Mouse (Mus musculus) liver, embryonic 16.5 days (tissue): ENCODE measurements around the gene Gm20431. TPM values are rescaled to one million over a fixed set of nuclear protein-coding genes. Genes with fewer than 3 reads are reported as not detected.

Experiments used
- ATAC-seq: fragments of 200-750 bp; cut with Nextera tagmentation; 2 replicates; pipeline ENCODE4 v1.8.0; 2017; ENCODE audit warnings: low read depth, mild to moderate bottlenecking, moderate number of reproducible peaks, moderate library complexity
- H3K27ac ChIP-seq: fragments of 300-500 bp; sonication (generic); 2 replicates; pipeline ENCODE4 v1.5.1; 2014; ENCODE audit warnings: mild to moderate bottlenecking, low read length
- H3K27me3 ChIP-seq: fragments of 300-500 bp; sonication (generic); 2 replicates; pipeline ENCODE4 v1.6.1; 2014; ENCODE audit warnings: low read depth, low read length, mixed read lengths; ENCODE audit not compliant: control insufficient read depth, insufficient read depth
- H3K36me3 ChIP-seq: fragments of 300-500 bp; sonication (generic); 2 replicates; pipeline ENCODE4 v1.6.1; 2014; ENCODE audit warnings: mild to moderate bottlenecking; ENCODE audit not compliant: control insufficient read depth, insufficient read depth
- H3K4me1 ChIP-seq: fragments of 300-500 bp; sonication (generic); 2 replicates; pipeline ENCODE4 v1.6.1; 2014; ENCODE audit warnings: low read depth, low read length, mixed read lengths; ENCODE audit not compliant: control insufficient read depth
- H3K4me2 ChIP-seq: fragments of 300-500 bp; sonication (generic); 2 replicates; pipeline ENCODE4 v1.6.1; 2014; ENCODE audit warnings: low read depth, low read length, mixed read lengths
- H3K4me3 ChIP-seq: fragments of 300-500 bp; sonication (generic); 2 replicates; pipeline ENCODE4 v1.5.1; 2014; ENCODE audit warnings: low read depth, mild to moderate bottlenecking, low read length
- H3K9ac ChIP-seq: fragments of 300-500 bp; sonication (generic); 2 replicates; pipeline ENCODE4 v1.6.1; 2014; ENCODE audit warnings: low read depth, low read length
- H3K9me3 ChIP-seq: fragments of 300-500 bp; sonication (generic); replicated peaks from 2 replicates; pipeline ENCODE4 v1.6.1; 2016; ENCODE audit warnings: low read length; ENCODE audit not compliant: control insufficient read depth
- WGBS: fragments of 180-500 bp; shearing (Covaris S2); extraction: QIAGEN DNeasy Blood & Tissue Kit; methylation state at CpG from one replicate; pipeline ENCODE4 v1.1.7; 2014; ENCODE audit not compliant: insufficient replicate concordance; 5-methylcytosine and 5-hydroxymethylcytosine counted together
- polyA plus RNA-seq: library from polyadenylated mRNA; unstranded; fragments of >200 nt; fragmentation: Nextera tagmentation; extraction: Ambion mirVana; gene quantifications from 2 replicates; pipeline ENCODE4 v1.2.1, GENCODE M21; 2015

Gm20431 gene
- polyA plus RNA-seq, 1 experiment from 2014 or later: not detected

DNA sequence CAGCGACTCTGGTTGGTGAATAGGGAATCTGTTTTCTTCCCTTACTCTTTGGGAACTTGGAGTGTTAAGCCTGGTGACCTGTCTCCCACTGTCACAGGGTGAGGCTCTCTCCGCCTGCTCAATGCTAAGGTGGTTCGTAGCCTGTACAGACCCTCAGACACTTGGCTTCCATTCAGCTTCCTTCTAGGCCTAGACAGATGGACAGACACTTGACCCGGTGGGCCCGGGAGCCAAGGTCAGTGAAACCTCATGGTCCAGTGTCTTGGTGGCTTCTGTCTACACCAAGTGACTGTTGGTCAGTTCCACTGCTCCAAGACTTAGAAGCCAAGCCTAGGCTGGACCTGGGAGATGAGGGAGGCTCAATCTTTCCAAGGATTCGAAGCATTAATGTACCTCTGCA is 30.1 kb upstream of the Gm20431 start:
- no peak for ATAC-seq
- peaks cover 23% of the 10 kb centered on the region for H3K4me1 ChIP-seq
- no peaks in the 10 kb centered on the region for H3K36me3 ChIP-seq
- no peaks in the 10 kb centered on the region for H3K9me3 ChIP-seq
- H3K4me3 ChIP-seq: peak overlapping the region; percentile 72
- WGBS: 78% methylated on average over 6 of the region's 6 CpGs
- H3K27ac ChIP-seq: no peak overlapping the region
- H3K4me2 ChIP-seq: peak overlapping the region; percentile 43
- H3K9ac ChIP-seq: peak overlapping the region; percentile 47; the same call in 1 of the 2 replicates
- peaks cover 29% of the 10 kb centered on the region for H3K27me3 ChIP-seq

- peaks cover 29% of the 10 kb centered on the region for H3K27me3 ChIP-seq
- H3K36me3 ChIP-seq: no peaks in the 10 kb centered on the region
- ATAC-seq: no peak
- peak overlapping the region; percentile 47 for H3K9ac ChIP-seq
- no peak overlapping the region for H3K27ac ChIP-seq
- H3K9me3 ChIP-seq: no peaks in the 10 kb centered on the region
- 63% methylated on average over 12 of the region's 12 CpGs for WGBS
- peak overlapping the region; percentile 72 for H3K4me3 ChIP-seq
- H3K4me2 ChIP-seq: peak overlapping the region; percentile 43
- peaks cover 23% of the 10 kb centered on the region for H3K4me1 ChIP-seq
These were observed 29.6 kb upstream of the Gm20431 start for GRCm38 (mm10) chr2:167690962-167691311.

- H3K9me3 ChIP-seq: no peaks in the 10 kb centered on the region
- peak overlapping the region; percentile 72 for H3K4me3 ChIP-seq
- peak overlapping the region; percentile 47 for H3K9ac ChIP-seq
- H3K4me1 ChIP-seq: peaks cover 23% of the 10 kb centered on the region
- 18% methylated on average over 15 of the region's 15 CpGs for WGBS
- no peak for ATAC-seq
- H3K4me2 ChIP-seq: peak overlapping the region; percentile 85
- no peaks in the 10 kb centered on the region for H3K36me3 ChIP-seq
- H3K27me3 ChIP-seq: peaks cover 29% of the 10 kb centered on the region
- no peak overlapping the region; the same call in 1 of the 2 replicates for H3K27ac ChIP-seq
These were observed 29.1 kb upstream of the Gm20431 start for GRCm38 (mm10) chr2:167690219-167690961.

DNA sequence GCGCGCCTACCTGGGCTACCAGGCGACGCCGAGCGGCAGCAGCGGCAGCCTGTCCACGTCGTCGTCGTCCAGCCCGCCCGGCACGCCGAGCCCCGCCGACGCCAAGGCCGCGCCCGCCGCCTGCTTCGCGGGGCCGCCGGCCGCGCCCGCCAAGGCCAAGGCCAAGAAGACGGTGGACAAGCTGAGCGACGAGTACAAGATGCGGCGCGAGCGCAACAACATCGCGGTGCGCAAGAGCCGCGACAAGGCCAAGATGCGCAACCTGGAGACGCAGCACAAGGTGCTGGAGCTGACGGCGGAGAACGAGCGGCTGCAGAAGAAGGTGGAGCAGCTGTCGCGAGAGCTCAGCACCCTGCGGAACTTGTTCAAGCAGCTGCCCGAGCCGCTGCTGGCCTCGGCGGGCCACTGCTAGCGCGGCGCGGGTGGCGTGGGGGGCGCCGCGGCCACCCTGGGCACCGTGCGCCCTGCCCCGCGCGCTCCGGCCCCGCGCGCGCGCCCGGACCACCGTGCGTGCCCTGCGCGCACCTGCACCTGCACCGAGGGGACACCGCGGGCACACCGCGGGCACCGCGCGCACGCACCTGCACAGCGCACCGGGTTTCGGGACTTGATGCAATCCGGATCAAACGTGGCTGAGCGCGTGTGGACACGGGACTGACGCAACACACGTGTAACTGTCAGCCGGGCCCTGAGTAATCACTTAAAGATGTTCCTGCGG is 28.4 kb upstream of the Gm20431 start, which contains the start of gene Tmem189:
TSS of gene Tmem189 (minus strand) at position 322 of the 718 bp plus-strand sequence.
- H3K27ac ChIP-seq: peak within 1 kb of the TSS; percentile 89
- peak within 1 kb of the TSS; percentile 72 for H3K4me3 ChIP-seq
- H3K4me1 ChIP-seq: peaks cover 23% of the 10 kb centered on the region
- peak within 1 kb of the TSS; percentile 85 for H3K4me2 ChIP-seq
- H3K27me3 ChIP-seq: peaks cover 29% of the 10 kb centered on the region
- WGBS: under 1% methylated on average over 88 of the region's 99 CpGs
- no peaks in the 10 kb centered on the region for H3K36me3 ChIP-seq
- H3K9me3 ChIP-seq: no peaks in the 10 kb centered on the region
- peak within 1 kb of the TSS; percentile 68 for H3K9ac ChIP-seq
- ATAC-seq: peak; percentile 5

- peak; percentile 74 for ATAC-seq
- Histone ChIP-seq H3K27ac (peak within 1 kb of the TSS; percentile 89), H3K36me3 (no peaks in the 10 kb centered on the region), H3K4me2 (peak within 1 kb of the TSS; percentile 85), H3K4me1 (peaks cover 23% of the 10 kb centered on the region), H3K27me3 (peaks cover 29% of the 10 kb centered on the region), H3K4me3 (peak within 1 kb of the TSS; percentile 72), H3K9me3 (no peaks in the 10 kb centered on the region), H3K9ac (peak within 1 kb of the TSS; percentile 68)
- under 1% methylated on average over 112 of the region's 147 CpGs for WGBS
These were observed 27.5 kb upstream of the Gm20431 start, which contains the start of gene Cebpb for GRCm38 (mm10) chr2:167688498-167689451. TSS of gene Cebpb (plus strand) at chr2:167688915.

GRCm38 (mm10) chr2:167688126-167688497 is 26.8 kb upstream of the Gm20431 start:
- WGBS: 47% methylated on average over 12 of the region's 12 CpGs
- H3K36me3 ChIP-seq: no peaks in the 10 kb centered on the region
- H3K9me3 ChIP-seq: no peaks in the 10 kb centered on the region
- peak overlapping the region; percentile 68 for H3K9ac ChIP-seq
- peaks cover 29% of the 10 kb centered on the region for H3K27me3 ChIP-seq
- peaks cover 23% of the 10 kb centered on the region for H3K4me1 ChIP-seq
- H3K4me3 ChIP-seq: peak overlapping the region; percentile 72
- H3K27ac ChIP-seq: peak overlapping the region; percentile 89
- peak overlapping the region; percentile 85 for H3K4me2 ChIP-seq
- peak; percentile 23 for ATAC-seq

DNA sequence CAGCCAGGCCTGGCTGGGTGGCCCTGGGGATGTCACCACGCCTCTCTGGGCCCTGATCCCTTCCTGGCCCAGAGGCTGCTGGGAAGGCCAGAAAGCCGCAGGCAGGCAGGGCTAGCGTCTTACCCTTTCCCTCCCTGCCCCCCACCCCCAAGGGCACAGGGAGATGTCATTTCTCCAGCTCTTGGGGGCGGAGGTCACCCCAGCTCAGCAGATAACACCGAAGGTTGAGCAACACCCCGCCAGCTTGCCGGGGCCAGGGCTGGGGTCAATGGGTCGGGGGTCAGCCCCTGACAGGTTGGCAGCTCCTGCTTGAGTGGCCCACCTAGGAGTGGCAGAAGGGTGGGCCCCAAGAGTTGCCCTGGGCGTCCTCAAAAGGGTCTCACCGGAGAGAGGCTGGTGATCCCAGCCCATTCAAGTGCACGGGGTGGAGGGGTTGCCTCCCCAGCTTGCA is 26.4 kb upstream of the Gm20431 start:
- WGBS: 35% methylated on average over 11 of the region's 11 CpGs
- H3K27ac ChIP-seq: peak overlapping the region; percentile 89
- peak overlapping the region; percentile 85 for H3K4me2 ChIP-seq
- peaks cover 23% of the 10 kb centered on the region for H3K4me1 ChIP-seq
- no peak overlapping the region; the same call in 1 of the 2 replicates for H3K4me3 ChIP-seq
- no peaks in the 10 kb centered on the region for H3K9me3 ChIP-seq
- H3K36me3 ChIP-seq: no peaks in the 10 kb centered on the region
- peaks cover 29% of the 10 kb centered on the region for H3K27me3 ChIP-seq
- peak; percentile 62 for ATAC-seq
- H3K9ac ChIP-seq: no peak overlapping the region

- Histone ChIP-seq H3K4me2 (no peak overlapping the region), H3K9ac (no peak overlapping the region), H3K4me3 (no peak overlapping the region), H3K4me1 (peaks cover 23% of the 10 kb centered on the region), H3K27ac (peak overlapping the region; percentile 89), H3K9me3 (no peaks in the 10 kb centered on the region), H3K27me3 (peaks cover 29% of the 10 kb centered on the region), H3K36me3 (no peaks in the 10 kb centered on the region)
- no peak for ATAC-seq
- WGBS: 65% methylated on average over 4 of the region's 4 CpGs
These were observed 25.9 kb upstream of the Gm20431 start for GRCm38 (mm10) chr2:167687250-167687586.
